Mouse (Mus musculus) c-Kit-negative CD71-positive TER-119-positive erythroid progenitor cells, embryonic 14.5 days (primary cell): Measurements from ENCODE around the gene Eno2.
A peak's percentile ranks its signal among the peaks of the same experiment; 100 is the strongest.
"Not testable (repeated sequence)": the region's sequence is repeated elsewhere in the genome, so short reads cannot be mapped to it uniquely, and the experiment has no call there.

ENCODE experiments used
- DNase-seq: peaks from one replicate; pipeline ENCODE4 v3.0.0-alpha.2; 2013; ENCODE audit warnings: low read depth, low spot score

Gene Eno2

DNA sequence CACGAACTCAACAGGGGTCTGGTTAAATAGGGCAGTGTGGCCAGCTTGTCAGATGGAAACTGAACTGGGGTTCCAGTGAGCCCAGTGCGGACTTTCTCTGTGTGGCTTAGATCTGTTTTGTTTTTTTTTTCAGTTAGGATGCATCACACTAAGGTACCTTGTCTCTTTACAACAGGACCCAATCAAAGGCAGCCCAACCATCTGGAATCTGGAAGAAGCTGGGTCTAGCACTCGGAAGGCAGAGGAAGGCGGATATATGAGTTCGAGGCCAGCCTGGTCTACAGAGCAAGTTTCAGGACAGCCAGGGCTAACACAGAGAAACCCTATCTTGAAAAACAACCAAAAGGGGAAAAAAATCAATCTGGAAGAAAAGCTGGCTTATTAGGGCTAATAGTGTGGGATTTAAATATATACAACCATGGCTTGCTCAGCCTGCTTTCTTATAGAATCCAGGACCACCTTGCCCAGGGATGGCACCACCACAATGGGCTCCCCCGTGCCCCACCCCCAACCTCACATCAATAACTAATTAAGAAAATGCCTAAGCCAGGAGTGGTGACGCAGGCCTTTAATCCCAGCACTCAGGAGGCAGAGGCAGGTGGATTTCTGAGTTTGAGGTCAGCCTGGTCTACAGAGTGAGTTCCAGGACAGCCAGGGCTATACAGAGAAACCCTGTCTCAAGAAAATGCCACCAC lies 37.1 kb upstream of the Eno2 start:
- no peak for DNase-seq

GRCm38 (mm10) chr6:124805341-124806321 lies 36.2 kb upstream of the Eno2 start:
- DNase-seq, result peak; percentile 78

GRCm38 (mm10) chr6:124804341-124804740 lies 34.9 kb upstream of the Eno2 start:
- no peak for DNase-seq

GRCm38 (mm10) chr6:124803691-124804090 lies 34.2 kb upstream of the Eno2 start:
- DNase-seq, result not testable (repeated sequence)

GRCm38 (mm10) chr6:124803061-124803460 lies 33.6 kb upstream of the Eno2 start:
- no peak for DNase-seq

GRCm38 (mm10) chr6:124802400-124802799 lies 32.9 kb upstream of the Eno2 start:
- DNase-seq, result not testable (repeated sequence)

- DNase-seq, result no peak
These were observed 26.7 kb upstream of the Eno2 start for GRCm38 (mm10) chr6:124796200-124796599.

- DNase-seq, result no peak
These were observed 26.3 kb upstream of the Eno2 start for GRCm38 (mm10) chr6:124795781-124796180.

GRCm38 (mm10) chr6:124791911-124792310 lies 22.4 kb upstream of the Eno2 start:
- no peak for DNase-seq

DNA sequence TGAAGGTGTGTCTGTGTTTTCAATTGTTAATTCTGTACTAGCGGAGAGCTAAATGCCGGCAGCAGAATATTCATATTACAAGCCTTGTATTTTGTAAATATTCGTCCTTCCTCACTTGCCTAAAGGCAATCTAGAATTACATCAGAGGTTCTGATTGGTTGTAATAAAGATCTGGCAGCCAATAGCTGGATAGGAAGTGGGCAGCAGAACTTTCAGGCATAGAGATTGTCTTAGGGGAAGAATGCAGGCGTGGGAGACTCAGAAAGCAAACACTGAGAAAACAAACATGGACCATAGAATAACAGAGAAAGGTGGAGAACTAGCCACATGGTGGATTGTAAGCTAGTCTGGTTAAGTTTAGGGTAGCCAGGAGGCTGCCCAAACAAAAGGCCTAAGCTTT lies 20.6 kb upstream of the Eno2 start:
- no peak for DNase-seq

- DNase-seq, result no peak
These were observed 20.0 kb upstream of the Eno2 start for GRCm38 (mm10) chr6:124789519-124789918.

- no peak for DNase-seq
These were observed 18.2 kb upstream of the Eno2 start for GRCm38 (mm10) chr6:124787722-124788121.

DNA sequence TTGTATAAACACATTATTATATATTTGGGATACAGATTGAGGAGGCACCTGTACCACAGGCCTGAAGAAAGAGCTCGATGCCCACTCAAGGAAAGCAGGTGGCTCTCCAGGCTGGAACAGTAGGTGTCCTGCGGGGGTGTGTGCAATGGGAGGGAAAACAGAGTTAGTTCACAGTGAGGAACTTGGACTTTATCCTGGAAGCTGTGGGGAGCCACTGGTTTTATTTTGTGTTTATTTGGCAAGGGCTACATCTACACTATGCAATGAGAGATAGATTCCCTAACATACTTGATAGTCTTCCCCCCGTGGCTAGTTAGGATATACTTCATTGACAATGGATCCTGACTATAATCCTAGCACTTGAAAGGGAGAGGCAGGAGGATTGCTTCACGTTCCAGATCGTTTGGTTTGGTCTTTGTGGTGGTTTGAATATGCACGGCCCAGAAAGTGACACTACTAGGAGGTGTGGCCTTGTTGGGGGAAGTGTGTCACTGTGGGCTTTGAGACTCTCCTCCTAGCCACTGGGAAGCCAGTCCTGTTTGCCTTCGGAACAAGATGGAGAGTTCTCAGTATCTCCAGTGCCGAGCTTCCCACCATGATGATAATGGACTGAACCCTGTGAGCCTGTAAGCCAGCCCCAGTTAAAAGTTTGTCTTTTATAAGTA lies 17.4 kb upstream of the Eno2 start:
- no peak for DNase-seq

- DNase-seq, result no peak
These were observed 13.0 kb upstream of the Eno2 start for GRCm38 (mm10) chr6:124782436-124782835.

DNA sequence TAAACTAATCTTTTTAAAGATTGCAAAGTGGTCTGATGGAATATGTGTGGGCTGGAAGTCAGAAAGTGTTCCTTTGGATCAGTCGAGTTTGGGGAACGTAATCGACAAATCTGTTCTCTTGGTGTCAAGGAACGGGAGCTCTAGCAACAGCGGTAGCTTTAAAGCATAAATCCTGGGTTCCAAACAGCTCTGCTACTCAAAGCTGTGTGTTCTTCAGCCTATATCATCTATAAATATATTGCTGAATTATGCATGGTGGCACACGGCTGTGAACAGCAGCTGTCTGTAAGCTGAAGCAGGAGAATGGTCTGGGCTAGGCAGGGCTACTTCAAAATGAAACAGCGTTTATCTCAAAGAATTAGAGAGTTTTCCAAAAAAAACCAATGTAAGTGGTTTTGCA lies 11.4 kb upstream of the Eno2 start:
- no peak for DNase-seq

DNA sequence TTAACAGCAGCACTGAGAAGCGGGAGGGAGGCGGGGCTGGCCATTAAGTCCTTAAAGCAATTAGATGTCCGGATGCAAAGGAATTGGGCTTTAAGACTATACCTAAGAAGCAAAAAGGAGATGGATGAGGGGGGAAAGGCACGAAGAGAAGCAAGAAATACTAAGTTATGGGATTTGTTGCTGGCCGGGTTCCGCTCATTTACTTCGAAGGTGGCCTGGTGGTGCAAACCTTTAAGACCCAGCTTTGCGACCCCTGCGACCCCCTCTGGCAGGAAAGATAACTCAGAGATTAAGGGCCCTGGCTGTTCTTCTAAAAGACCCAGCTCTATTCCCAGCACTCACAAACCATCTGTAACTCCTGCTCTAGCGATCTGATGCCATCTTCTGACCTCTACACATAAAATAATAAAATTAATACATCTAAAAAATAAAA lies 10.5 kb upstream of the Eno2 start:
- no peak for DNase-seq

DNA sequence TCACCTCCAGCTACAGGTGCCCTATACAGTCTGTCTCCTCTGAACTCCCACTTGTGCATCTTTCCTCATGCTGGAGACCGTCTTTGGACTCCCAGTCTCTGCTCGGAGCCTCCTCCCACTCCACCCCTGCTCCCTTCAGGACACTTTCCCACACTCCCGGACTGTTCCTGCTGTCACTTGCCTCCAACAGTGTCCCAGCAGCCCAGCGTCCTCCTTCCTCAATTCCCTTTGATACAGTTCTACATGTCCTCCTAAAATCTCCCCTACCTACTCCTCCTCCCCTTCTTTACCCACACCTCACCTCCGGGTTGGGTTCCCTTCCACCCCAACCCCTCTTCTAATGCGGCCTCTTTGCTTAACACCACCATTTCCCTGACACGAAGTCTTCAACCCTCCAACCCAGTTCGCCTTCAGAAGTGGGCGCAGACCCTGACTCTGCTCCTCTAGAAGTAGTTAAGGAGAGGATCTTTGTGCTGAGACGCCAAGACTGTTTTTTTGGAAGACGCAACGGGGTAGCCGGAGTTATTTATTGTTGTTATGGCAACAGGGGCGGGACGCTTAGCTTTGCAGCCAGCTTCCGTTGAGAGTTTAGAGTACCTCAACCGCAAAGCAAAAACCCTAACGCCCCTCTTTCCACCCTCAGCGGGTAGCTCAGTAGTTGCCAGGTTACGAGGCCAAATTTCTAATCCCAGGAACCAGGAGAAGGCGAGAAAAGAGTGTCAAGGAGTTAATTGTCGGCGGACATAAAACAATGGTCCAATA lies 9.9 kb upstream of the Eno2 start, which contains the start of gene Lrrc23:
Lrrc23 (minus strand) TSS at position 506 of the 762 bp plus-strand sequence.
- no peak for DNase-seq

DNA sequence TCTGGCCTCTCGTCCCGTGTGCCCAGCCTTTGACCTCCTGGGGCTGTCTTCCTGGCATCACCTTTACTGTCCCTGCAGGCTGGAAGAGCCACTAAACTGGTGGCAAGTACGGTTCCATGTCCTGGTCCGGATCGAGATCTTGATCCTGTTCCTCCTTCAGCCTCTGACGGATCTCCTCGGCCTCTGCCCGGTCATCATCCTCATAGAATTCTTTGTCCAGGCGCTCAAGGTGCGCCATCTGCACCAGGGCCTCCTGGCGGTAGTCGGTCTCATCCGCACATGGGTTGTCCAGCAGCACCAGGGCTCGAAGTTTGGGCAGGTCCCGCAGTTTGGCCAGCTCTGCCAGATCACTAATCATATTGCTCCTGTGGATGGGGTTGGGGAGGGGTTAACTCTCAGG lies 1.0 kb upstream of the Eno2 start:
- DNase-seq, result no peak

GRCm38 (mm10) chr6:124770013-124770412 lies 540 bp upstream of the Eno2 start:
- DNase-seq, result no peak

- no peak for DNase-seq
These were observed 799 bp downstream of the Eno2 start for GRCm38 (mm10) chr6:124768704-124769044.

GRCm38 (mm10) chr6:124767920-124768703 lies 1.4 kb downstream of the Eno2 start:
- DNase-seq, result no peak
